Mouse (Mus musculus): ENCODE results near the gene Apmap.

- TF ChIP-seq CTCF (IDR thresholded peaks at IDR 0.05) = no peak
- TF ChIP-seq EP300 (IDR thresholded peaks at IDR 0.05; ENCODE audit: insufficient read depth, low read depth, low read length) = no peak
- no peak for TF ChIP-seq POLR2A (IDR thresholded peaks at IDR 0.05; ENCODE audit: insufficient read depth, low read depth, low read length)
Observed at GRCm38 (mm10) chr2:150579628-150580027, 28.7 kb downstream of the Apmap start.

All from heart, adult 2 months (tissue).